Mouse (Mus musculus) hindbrain, embryonic 12.5 days (tissue): ENCODE measurements at regions not wholly inside any gene's neighbourhood (a gene's known extent, or its start where the extent isn't known, plus 50 kb on each side); places are given as distances from the start of the nearest gene placed in this dataset.
A peak's percentile ranks its signal among the peaks of the same experiment; 100 is the strongest.

ENCODE experiments used
- ATAC-seq: fragments of 200-750 bp; cut with Nextera tagmentation; 2 replicates; pipeline ENCODE4 v1.8.0; 2017; ENCODE audit warnings: moderate TSS enrichment; ENCODE audit not compliant: low FRiP score
- H3K27ac ChIP-seq: fragments of 300-500 bp; sonication (generic); 2 replicates; pipeline ENCODE4 v1.5.1; 2016; ENCODE audit warnings: mild to moderate bottlenecking
- H3K27me3 ChIP-seq: fragments of 300-500 bp; sonication (generic); 2 replicates; pipeline ENCODE4 v1.6.1; 2016; ENCODE audit warnings: mild to moderate bottlenecking
- H3K36me3 ChIP-seq: fragments of 300-500 bp; sonication (generic); 2 replicates; pipeline ENCODE4 v1.6.1; 2016; ENCODE audit warnings: mild to moderate bottlenecking
- H3K4me1 ChIP-seq: fragments of 300-500 bp; sonication (generic); 2 replicates; pipeline ENCODE4 v1.6.1; 2016
- H3K4me2 ChIP-seq: fragments of 300-500 bp; sonication (generic); replicated peaks from 2 replicates; pipeline ENCODE4 v1.6.1; 2016; ENCODE audit warnings: mild to moderate bottlenecking
- H3K4me3 ChIP-seq: fragments of 300-500 bp; sonication (generic); 2 replicates; pipeline ENCODE4 v1.5.1; 2016; ENCODE audit warnings: mild to moderate bottlenecking
- H3K9ac ChIP-seq: fragments of 300-500 bp; sonication (generic); 2 replicates; pipeline ENCODE4 v1.6.1; 2016; ENCODE audit warnings: mild to moderate bottlenecking, moderate library complexity
- H3K9me3 ChIP-seq: fragments of 300-500 bp; sonication (generic); replicated peaks from 2 replicates; pipeline ENCODE4 v1.6.1; 2016; ENCODE audit warnings: mild to moderate bottlenecking
- WGBS: fragments of 180-500 bp; shearing (Covaris S2); methylation state at CpG from one replicate; pipeline ENCODE4 v1.1.7; 2016; 5-methylcytosine and 5-hydroxymethylcytosine counted together

- Histone ChIP-seq H3K4me2 (no peak overlapping the region), H3K27ac (no peak overlapping the region), H3K9ac (no peak overlapping the region), H3K4me1 (no peaks in the 10 kb centered on the region; the same call in 1 of the 2 replicates), H3K27me3 (no peaks in the 10 kb centered on the region; the same call in 1 of the 2 replicates), H3K4me3 (no peak overlapping the region), H3K9me3 (no peaks in the 10 kb centered on the region), H3K36me3 (no peaks in the 10 kb centered on the region)
- ATAC-seq = no peak
- WGBS = 75% methylated on average over 14 of the region's 14 CpGs
Observed at GRCm38 (mm10) chr6:127241693-127242425, 89.9 kb upstream of the Ccnd2 start.

- H3K9ac ChIP-seq = no peak overlapping the region
Observed at GRCm38 (mm10) chr6:127243032-127243431, 91.0 kb upstream of the Ccnd2 start.

GRCm38 (mm10) chr6:127245814-127246440 is 93.9 kb upstream of the Ccnd2 start:
- Histone ChIP-seq H3K4me1 (peaks cover 14% of the 10 kb centered on the region), H3K4me3 (no peak overlapping the region), H3K9me3 (no peaks in the 10 kb centered on the region), H3K9ac (no peak overlapping the region), H3K27ac (no peak overlapping the region), H3K36me3 (no peaks in the 10 kb centered on the region), H3K4me2 (no peak overlapping the region), H3K27me3 (peaks cover 5% of the 10 kb centered on the region; the same call in 1 of the 2 replicates)
- no peak for ATAC-seq
- 95% methylated on average over 4 of the region's 4 CpGs for WGBS

More at GRCm38 (mm10) chr6:127243032-127243431, 91.0 kb upstream of the Ccnd2 start:
- no peak overlapping the region for H3K4me2 ChIP-seq
- WGBS = 78% methylated on average over 2 of the region's 2 CpGs
- ATAC-seq = no peak
- peaks cover 3% of the 10 kb centered on the region for H3K27me3 ChIP-seq
- H3K4me3 ChIP-seq = no peak overlapping the region
- no peak overlapping the region for H3K27ac ChIP-seq
- H3K9me3 ChIP-seq = no peaks in the 10 kb centered on the region
- H3K4me1 ChIP-seq = peaks cover 4% of the 10 kb centered on the region; the same call in 1 of the 2 replicates
- H3K36me3 ChIP-seq = no peaks in the 10 kb centered on the region

- WGBS = 60% methylated on average over 7 of the region's 7 CpGs
Observed at GRCm38 (mm10) chr6:127246730-127247129, 94.7 kb upstream of the Ccnd2 start.

GRCm38 (mm10) chr6:127247343-127247742 is 95.3 kb upstream of the Ccnd2 start:
- no peak for ATAC-seq

More at GRCm38 (mm10) chr6:127246730-127247129, 94.7 kb upstream of the Ccnd2 start:
- Histone ChIP-seq H3K9ac (no peak overlapping the region), H3K4me3 (no peak overlapping the region), H3K27me3 (peaks cover 5% of the 10 kb centered on the region; the same call in 1 of the 2 replicates), H3K9me3 (no peaks in the 10 kb centered on the region), H3K4me1 (peaks cover 22% of the 10 kb centered on the region), H3K4me2 (no peak overlapping the region), H3K36me3 (no peaks in the 10 kb centered on the region), H3K27ac (no peak overlapping the region)
- ATAC-seq = no peak

GRCm38 (mm10) chr6:127250181-127250873 is 98.3 kb upstream of the Ccnd2 start:
- Histone ChIP-seq H3K27me3 (peaks cover 5% of the 10 kb centered on the region; the same call in 1 of the 2 replicates), H3K4me1 (peaks cover 30% of the 10 kb centered on the region), H3K36me3 (no peaks in the 10 kb centered on the region), H3K4me2 (peak overlapping the region; percentile 34; the same call in 1 of the 2 replicates), H3K9me3 (no peaks in the 10 kb centered on the region), H3K27ac (no peak overlapping the region), H3K4me3 (no peak overlapping the region), H3K9ac (no peak overlapping the region)
- WGBS = 19% methylated on average over 8 of the region's 8 CpGs
- ATAC-seq = no peak

More at GRCm38 (mm10) chr6:127247343-127247742, 95.3 kb upstream of the Ccnd2 start:
- peaks cover 5% of the 10 kb centered on the region; the same call in 1 of the 2 replicates for H3K27me3 ChIP-seq
- no peak overlapping the region for H3K4me3 ChIP-seq
- no peaks in the 10 kb centered on the region for H3K36me3 ChIP-seq
- no peaks in the 10 kb centered on the region for H3K9me3 ChIP-seq
- H3K4me1 ChIP-seq = peaks cover 28% of the 10 kb centered on the region
- H3K27ac ChIP-seq = no peak overlapping the region
- WGBS = 22% methylated on average over 5 of the region's 5 CpGs
- no peak overlapping the region for H3K9ac ChIP-seq
- H3K4me2 ChIP-seq = no peak overlapping the region

- H3K27me3 ChIP-seq = peaks cover 5% of the 10 kb centered on the region; the same call in 1 of the 2 replicates
- H3K9me3 ChIP-seq = no peaks in the 10 kb centered on the region
- ATAC-seq = no peak
- H3K4me1 ChIP-seq = peaks cover 30% of the 10 kb centered on the region
- H3K4me3 ChIP-seq = no peak overlapping the region
- H3K4me2 ChIP-seq = peak overlapping the region; percentile 34
- 8% methylated on average over 11 of the region's 11 CpGs for WGBS
- peak overlapping the region; percentile 62 for H3K27ac ChIP-seq
- H3K36me3 ChIP-seq = no peaks in the 10 kb centered on the region
- H3K9ac ChIP-seq = no peak overlapping the region
Observed at GRCm38 (mm10) chr6:127250874-127251670, 99.1 kb upstream of the Ccnd2 start.

- WGBS = 2% methylated on average over 5 of the region's 5 CpGs
- peaks cover 30% of the 10 kb centered on the region for H3K4me1 ChIP-seq
- H3K9ac ChIP-seq = no peak overlapping the region
Observed at GRCm38 (mm10) chr6:127251671-127251985, 99.6 kb upstream of the Ccnd2 start.

GRCm38 (mm10) chr6:127252000-127252721 is 100.2 kb upstream of the Ccnd2 start:
- no peak overlapping the region for H3K9ac ChIP-seq
- peak overlapping the region; percentile 62 for H3K27ac ChIP-seq
- H3K4me1 ChIP-seq = peaks cover 30% of the 10 kb centered on the region
- peaks cover 5% of the 10 kb centered on the region; the same call in 1 of the 2 replicates for H3K27me3 ChIP-seq
- 0 out of 2 replicates have a peak, but pooled peaks have one; percentile 48 for ATAC-seq
- H3K36me3 ChIP-seq = no peaks in the 10 kb centered on the region
- peak overlapping the region; percentile 34 for H3K4me2 ChIP-seq
- H3K4me3 ChIP-seq = no peak overlapping the region
- WGBS = 4% methylated on average over 3 of the region's 3 CpGs
- H3K9me3 ChIP-seq = no peaks in the 10 kb centered on the region

More at GRCm38 (mm10) chr6:127251671-127251985, 99.6 kb upstream of the Ccnd2 start:
- no peaks in the 10 kb centered on the region for H3K9me3 ChIP-seq
- peaks cover 5% of the 10 kb centered on the region; the same call in 1 of the 2 replicates for H3K27me3 ChIP-seq
- no peaks in the 10 kb centered on the region for H3K36me3 ChIP-seq
- peak; percentile 24; the same call in 1 of the 2 replicates for ATAC-seq
- H3K4me3 ChIP-seq = no peak overlapping the region
- H3K4me2 ChIP-seq = peak overlapping the region; percentile 34
- peak overlapping the region; percentile 62 for H3K27ac ChIP-seq

- Histone ChIP-seq H3K9ac (no peak overlapping the region), H3K27ac (no peak overlapping the region), H3K4me1 (peaks cover 27% of the 10 kb centered on the region), H3K36me3 (no peaks in the 10 kb centered on the region), H3K9me3 (no peaks in the 10 kb centered on the region), H3K4me3 (no peak overlapping the region), H3K27me3 (no peaks in the 10 kb centered on the region), H3K4me2 (no peak overlapping the region)
- no peak for ATAC-seq
- WGBS = 89% methylated on average over 3 of the region's 3 CpGs
Observed at GRCm38 (mm10) chr6:127253935-127254334, 101.9 kb upstream of the Ccnd2 start.
